In genomic region chr14:61112404-61112803, GRCm38 (mm10) we compare ENCODE assay signal across 8 mouse cellular contexts. TPM values are rescaled to one million over a fixed set of nuclear protein-coding genes. Genes with fewer than 3 reads are reported as not detected.
DNase-seq lines count a peak whose midpoint lies in the region; ATAC-seq and TF ChIP-seq lines count a peak whose summit lies in the region.

No protein-coding gene starts in this region.

- no peak overlapping the region for H3K27ac ChIP-seq in gastrocnemius, adult 2 months
- no peak overlapping the region for H3K27ac ChIP-seq in liver, embryonic 14.5 days
- H3K27ac ChIP-seq in olfactory bulb, adult 2 months (ENCODE audit: insufficient read depth, low read depth, low read length): no peak overlapping the region

- 3% methylated on average over 11 of the region's 11 CpGs for WGBS in liver, embryonic 14.5 days (ENCODE audit: insufficient replicate concordance)
- 6% methylated on average over 11 of the region's 11 CpGs for WGBS in olfactory bulb, adult 2 months

- peak; percentile 85 for TF ChIP-seq CTCF in gastrocnemius, adult 2 months (IDR thresholded peaks at IDR 0.05)
- TF ChIP-seq CTCF in liver, embryonic 14.5 days (IDR thresholded peaks at IDR 0.05; ENCODE audit: low read depth): peak; percentile 76
- peak; percentile 93 for TF ChIP-seq CTCF in olfactory bulb, adult 2 months (IDR thresholded peaks at IDR 0.05; ENCODE audit: insufficient read depth, low read depth, low read length)

- no peak overlapping the region for H3K4me3 ChIP-seq in gastrocnemius, adult 2 months
- no peak overlapping the region for H3K4me3 ChIP-seq in liver, embryonic 14.5 days (ENCODE audit: insufficient read depth in 1 of 2, low read depth in 2 of 2, low read length in 2 of 2)
- H3K4me3 ChIP-seq in olfactory bulb, adult 2 months (ENCODE audit: insufficient read depth, low read depth, low read length): no peak overlapping the region

- no peak for TF ChIP-seq EP300 in liver, embryonic 14.5 days (IDR thresholded peaks at IDR 0.05; ENCODE audit: low read depth)

- H3K9ac ChIP-seq in liver, embryonic 14.5 days (replicated peaks): no peak overlapping the region

- H3K36me3 ChIP-seq in liver, embryonic 14.5 days (replicated peaks; ENCODE audit: control insufficient read depth, insufficient read depth, low read depth): no peaks in the 10 kb centered on the region

- no peak for ATAC-seq in liver, embryonic 14.5 days (ENCODE audit: insufficient read depth)

- H3K27me3 ChIP-seq in liver, embryonic 14.5 days (ENCODE audit: control insufficient read depth, insufficient read depth, low read length): no peaks in the 10 kb centered on the region

- intact Hi-C loops in gastrocnemius, adult 2 months (cut with DNase I): loop anchor here (1.0 to 5.0 kb wide), 2 partner anchors 205 to 313 kb away; no protein-coding TSS in a partner anchor

- TF ChIP-seq POLR2A in olfactory bulb, adult 2 months (IDR thresholded peaks at IDR 0.05; ENCODE audit: insufficient read depth, low read depth, low read length): no peak

- H3K4me2 ChIP-seq in liver, embryonic 14.5 days (ENCODE audit: low read depth): no peak overlapping the region

- no peaks in the 10 kb centered on the region for H3K9me3 ChIP-seq in liver, embryonic 14.5 days (ENCODE audit: control insufficient read depth, low read length)

- no peaks in the 10 kb centered on the region for H3K4me1 ChIP-seq in liver, embryonic 14.5 days (replicated peaks; ENCODE audit: control insufficient read depth in 2 of 2, insufficient read depth in 2 of 2, low read length in 1 of 2)
- H3K4me1 ChIP-seq in olfactory bulb, adult 2 months (ENCODE audit: control insufficient read depth, insufficient read depth, low read length): no peaks in the 10 kb centered on the region

- peak; percentile 62 for DNase-seq in 3T3-L1 (ENCODE audit: low read depth, low spot score)
- peak; percentile 57 for DNase-seq in WW6 (ENCODE audit: low read depth, low spot score)
- peak; percentile 81 to 87 for DNase-seq in cerebellum, postnatal 4 days (ENCODE audit: low spot score in 2 of 2)
- DNase-seq in gastrocnemius, adult 2 months: peak; percentile 81
- peak; percentile 69 for DNase-seq in kidney, postnatal 14 days
- peak in 2 of 3 experiments; percentile 4 to 19 for DNase-seq in liver, embryonic 14.5 days (ENCODE audit: low read depth in 3 of 3, low spot score in 3 of 3)
- DNase-seq in testis, postnatal 14 days (ENCODE audit: low spot score): peak; percentile 68

RNA-seq across cellular contexts. Expression of gene Sacs, which starts 25.9 kb away (rescaled TPM):
- total RNA-seq in gastrocnemius, adult 2 months (2021): 10 to 100 TPM in 1 of 2 experiments, 1 to 10 TPM in 1; 8.3 to 17.9 TPM
- 1.4 and 1.9 TPM in 2 replicates for polyA plus RNA-seq in liver, embryonic 14.5 days (2012; rRNA removed)
- polyA plus RNA-seq in liver, embryonic 14.5 days (2014; fragmentation: Nextera tagmentation; extraction: Ambion mirVana): 1.5 and 1.8 TPM in 2 replicates
- polyA plus RNA-seq in olfactory bulb, adult 2 months (2012; ENCODE audit: insufficient read depth, insufficient read length, low replicate concordance, missing spikeins): 64.4 TPM in 1 of 2 replicates, not detected in the other

Comparison
In these comparisons a context has a peak if more than half of its experiments do, and no peak if none do; other contexts are left out.
1. DNase-seq: peak in every context shown above with its lines; median percentile 84 in cerebellum, postnatal 4 days; 81 in gastrocnemius, adult 2 months; 69 in kidney, postnatal 14 days; 68 in testis, postnatal 14 days; 62 in 3T3-L1; 57 in WW6; 12 in liver, embryonic 14.5 days.